Mouse (Mus musculus) erythroblast, embryonic 14.5 days (primary cell): Measurements from ENCODE around the gene Tmem121. TPM values are rescaled to one million over a fixed set of nuclear protein-coding genes. Genes with fewer than 3 reads are reported as not detected.

ENCODE experiments used
- H3K27me3 ChIP-seq: 2 replicates; pipeline ENCODE4 v1.6.1; 2012; ENCODE audit warnings: inconsistent platforms; ENCODE audit not compliant: control insufficient read depth
- H3K36me3 ChIP-seq: 2 replicates; pipeline ENCODE4 v1.6.1; 2012; ENCODE audit warnings: mild to moderate bottlenecking, inconsistent platforms; ENCODE audit not compliant: control insufficient read depth
- H3K4me1 ChIP-seq: 2 replicates; pipeline ENCODE4 v1.6.1; 2012; ENCODE audit warnings: inconsistent platforms; ENCODE audit not compliant: control insufficient read depth
- H3K4me3 ChIP-seq: replicated peaks from 2 replicates; pipeline ENCODE3; 2012; ENCODE audit warnings: moderate library complexity, mild to moderate bottlenecking, inconsistent platforms
- H3K9me3 ChIP-seq: 2 replicates; pipeline ENCODE4 v1.6.1; 2012; ENCODE audit warnings: low read length, inconsistent platforms, mixed read lengths; ENCODE audit not compliant: control insufficient read depth
- GATA1 ChIP-seq: IDR thresholded peaks from 2 replicates; pipeline ENCODE4 v1.6.1; 2012; ENCODE audit warnings: low read length, inconsistent platforms, mixed read lengths
- TAL1 ChIP-seq: IDR thresholded peaks from 3 replicates; pipeline ENCODE4 v1.6.1; 2012; ENCODE audit warnings: low read length, inconsistent platforms, mixed read lengths
- polyA plus RNA-seq: library from polyadenylated mRNA; stranded (reverse); fragments of >175 nt; gene quantifications from 2 replicates; pipeline ENCODE4 v1.2.3, GENCODE M21; 2012

Gene Tmem121
- polyA plus RNA-seq, 1 experiment = not detected

GRCm38 (mm10) chr12:113201301-113201700, 15.6 kb downstream of the Tmem121 start:
- no peak for TF ChIP-seq TAL1
- TF ChIP-seq GATA1 = no peak
- Histone ChIP-seq H3K9me3 (peaks cover 2% of the 10 kb centered on the region; the same call in 1 of the 2 replicates), H3K4me3 (no peak overlapping the region), H3K36me3 (no peaks in the 10 kb centered on the region), H3K27me3 (no peaks in the 10 kb centered on the region), H3K4me1 (no peaks in the 10 kb centered on the region)

GRCm38 (mm10) chr12:113202008-113202407, 16.3 kb downstream of the Tmem121 start:
- no peaks in the 10 kb centered on the region for H3K4me1 ChIP-seq
- no peak overlapping the region for H3K4me3 ChIP-seq
- H3K9me3 ChIP-seq = peaks cover 2% of the 10 kb centered on the region; the same call in 1 of the 2 replicates
- no peaks in the 10 kb centered on the region for H3K27me3 ChIP-seq
- TF ChIP-seq GATA1 (no peak), TAL1 (no peak)
- H3K36me3 ChIP-seq = no peaks in the 10 kb centered on the region

- Histone ChIP-seq H3K4me3 (no peak overlapping the region), H3K4me1 (no peaks in the 10 kb centered on the region), H3K36me3 (no peaks in the 10 kb centered on the region), H3K27me3 (no peaks in the 10 kb centered on the region), H3K9me3 (peaks cover 2% of the 10 kb centered on the region; the same call in 1 of the 2 replicates)
- no peak for TF ChIP-seq GATA1
- no peak for TF ChIP-seq TAL1
These were observed 17.8 kb downstream of the Tmem121 start for GRCm38 (mm10) chr12:113203522-113203921.

GRCm38 (mm10) chr12:113205251-113205942, 19.7 kb downstream of the Tmem121 start:
- no peaks in the 10 kb centered on the region for H3K4me1 ChIP-seq
- no peaks in the 10 kb centered on the region for H3K36me3 ChIP-seq
- TF ChIP-seq GATA1 (no peak), TAL1 (no peak)
- H3K4me3 ChIP-seq = no peak overlapping the region
- no peaks in the 10 kb centered on the region for H3K27me3 ChIP-seq
- H3K9me3 ChIP-seq = peaks cover 2% of the 10 kb centered on the region; the same call in 1 of the 2 replicates

GRCm38 (mm10) chr12:113207737-113208136, 22.0 kb downstream of the Tmem121 start:
- H3K36me3 ChIP-seq = no peaks in the 10 kb centered on the region

GRCm38 (mm10) chr12:113210586-113211378, 25.1 kb downstream of the Tmem121 start:
- no peak overlapping the region for H3K4me3 ChIP-seq
- TF ChIP-seq GATA1 (no peak), TAL1 (no peak)
- no peaks in the 10 kb centered on the region for H3K27me3 ChIP-seq
- H3K4me1 ChIP-seq = no peaks in the 10 kb centered on the region
- no peaks in the 10 kb centered on the region for H3K9me3 ChIP-seq
- no peaks in the 10 kb centered on the region for H3K36me3 ChIP-seq

More at GRCm38 (mm10) chr12:113207737-113208136, 22.0 kb downstream of the Tmem121 start:
- no peak for TF ChIP-seq GATA1
- TF ChIP-seq TAL1 = no peak
- H3K4me1 ChIP-seq = no peaks in the 10 kb centered on the region
- no peaks in the 10 kb centered on the region for H3K27me3 ChIP-seq
- no peak overlapping the region for H3K4me3 ChIP-seq
- no peaks in the 10 kb centered on the region for H3K9me3 ChIP-seq

- Histone ChIP-seq H3K27me3 (no peaks in the 10 kb centered on the region), H3K4me1 (no peaks in the 10 kb centered on the region), H3K9me3 (no peaks in the 10 kb centered on the region), H3K4me3 (no peak overlapping the region), H3K36me3 (no peaks in the 10 kb centered on the region)
- TF ChIP-seq TAL1 = no peak
- no peak for TF ChIP-seq GATA1
These were observed 26.0 kb downstream of the Tmem121 start for GRCm38 (mm10) chr12:113211772-113212171.

GRCm38 (mm10) chr12:113212326-113212924, 26.7 kb downstream of the Tmem121 start:
- no peaks in the 10 kb centered on the region for H3K9me3 ChIP-seq
- no peaks in the 10 kb centered on the region for H3K27me3 ChIP-seq
- TF ChIP-seq GATA1 (no peak), TAL1 (no peak)
- H3K36me3 ChIP-seq = no peaks in the 10 kb centered on the region
- no peaks in the 10 kb centered on the region; the same call in 1 of the 2 replicates for H3K4me1 ChIP-seq
- H3K4me3 ChIP-seq = no peak overlapping the region

GRCm38 (mm10) chr12:113213226-113213625, 27.5 kb downstream of the Tmem121 start:
- Histone ChIP-seq H3K27me3 (no peaks in the 10 kb centered on the region), H3K4me3 (no peak overlapping the region), H3K4me1 (peaks cover 4% of the 10 kb centered on the region; the same call in 1 of the 2 replicates), H3K36me3 (no peaks in the 10 kb centered on the region), H3K9me3 (no peaks in the 10 kb centered on the region)
- TF ChIP-seq TAL1 (no peak), GATA1 (no peak)
